Mouse (Mus musculus) testis, adult 2 months (tissue): ENCODE results near the gene Ints3. TPM values are rescaled to one million over a fixed set of nuclear protein-coding genes. Genes with fewer than 3 reads are reported as not detected.

ENCODE experiments used
- H3K27ac ChIP-seq: fragments of 200-500 bp; 2 replicates; pipeline ENCODE4 v1.5.1; 2012; ENCODE audit warnings: low read depth, low read length; ENCODE audit not compliant: control insufficient read depth, insufficient read depth
- H3K27me3 ChIP-seq: fragments of 200-500 bp; 2 replicates; pipeline ENCODE4 v1.6.1; 2012; ENCODE audit warnings: mild to moderate bottlenecking, low read length, moderate library complexity; ENCODE audit not compliant: control insufficient read depth, insufficient read depth
- H3K36me3 ChIP-seq: fragments of 200-500 bp; 2 replicates; pipeline ENCODE4 v1.6.1; 2012; ENCODE audit warnings: mild to moderate bottlenecking, low read length; ENCODE audit not compliant: control insufficient read depth, insufficient read depth
- H3K4me1 ChIP-seq: fragments of 200-500 bp; 2 replicates; pipeline ENCODE4 v1.6.1; 2012; ENCODE audit warnings: low read length; ENCODE audit not compliant: control insufficient read depth, insufficient read depth
- H3K4me3 ChIP-seq: fragments of 200-500 bp; 2 replicates; pipeline ENCODE4 v1.5.1; 2012; ENCODE audit warnings: low read depth, mild to moderate bottlenecking, low read length, moderate library complexity, mixed read lengths; ENCODE audit not compliant: control insufficient read depth
- CTCF ChIP-seq: fragments of 200-500 bp; IDR thresholded peaks from 2 replicates; pipeline ENCODE4 v1.5.1; 2012; ENCODE audit warnings: low read depth, mild to moderate bottlenecking, inconsistent platforms, low read length, moderate library complexity; ENCODE audit not compliant: control insufficient read depth, insufficient read depth, insufficient replicate concordance
- POLR2A ChIP-seq: fragments of 200-500 bp; IDR thresholded peaks from 2 replicates; pipeline ENCODE4 v1.6.1; 2012; ENCODE audit warnings: low read depth, mild to moderate bottlenecking, inconsistent platforms, low read length, moderate library complexity; ENCODE audit not compliant: control insufficient read depth
- polyA plus RNA-seq: library from polyadenylated mRNA; depleted of rRNA; stranded (reverse); fragments of >200 nt; gene quantifications from 2 replicates; pipeline ENCODE4 v1.2.3, GENCODE M21; 2012

Gene Ints3
- polyA plus RNA-seq, 1 experiment = 19.1 TPM

DNA sequence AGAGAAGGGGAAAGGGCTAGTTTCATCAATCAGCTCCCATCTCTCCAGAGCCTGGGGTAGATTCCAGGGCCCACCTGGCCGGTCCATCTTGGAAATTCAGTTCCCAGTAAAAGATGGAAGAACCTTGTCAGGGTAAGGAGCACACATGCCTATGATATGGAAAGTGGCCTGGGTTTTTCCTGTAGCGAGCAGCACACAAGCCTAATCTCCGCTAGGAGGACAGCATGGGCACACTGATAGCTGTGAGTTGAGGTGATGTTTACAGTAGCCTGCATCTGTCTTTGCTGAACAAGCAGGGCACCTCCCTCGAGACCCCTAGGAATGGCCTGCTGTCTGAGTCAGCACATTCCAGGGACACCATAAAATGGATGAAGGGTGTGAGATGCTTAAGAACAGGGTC lies 28.8 kb downstream of the Ints3 start:
- no peaks in the 10 kb centered on the region for H3K4me1 ChIP-seq
- peaks cover 2% of the 10 kb centered on the region for H3K36me3 ChIP-seq
- no peak overlapping the region for H3K27ac ChIP-seq
- no peaks in the 10 kb centered on the region for H3K27me3 ChIP-seq
- no peak overlapping the region for H3K4me3 ChIP-seq
- TF ChIP-seq CTCF = no peak
- TF ChIP-seq POLR2A = no peak

DNA sequence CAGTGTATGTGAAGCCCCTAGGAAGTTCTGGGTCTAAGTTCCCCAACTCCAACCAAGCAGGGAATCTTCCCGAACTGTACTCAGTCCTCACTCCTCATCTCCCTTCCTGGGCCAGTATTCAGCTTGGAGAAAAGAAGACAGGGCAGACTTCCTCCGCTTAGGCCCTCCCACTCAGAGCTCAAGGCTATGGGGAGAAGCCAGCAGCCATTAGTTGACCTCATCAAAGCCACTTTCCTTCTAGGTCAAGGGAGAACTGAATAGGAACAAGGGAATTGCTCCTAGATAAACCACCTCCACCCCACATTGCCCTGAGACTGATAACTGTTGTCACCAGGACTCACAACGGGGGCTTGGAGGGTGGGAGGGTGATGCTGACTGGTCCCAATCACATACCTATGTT lies 29.3 kb downstream of the Ints3 start:
- peaks cover 2% of the 10 kb centered on the region for H3K36me3 ChIP-seq
- TF ChIP-seq CTCF (no peak), POLR2A (no peak)
- no peaks in the 10 kb centered on the region for H3K4me1 ChIP-seq
- no peak overlapping the region for H3K27ac ChIP-seq
- no peaks in the 10 kb centered on the region for H3K27me3 ChIP-seq
- H3K4me3 ChIP-seq = no peak overlapping the region

DNA sequence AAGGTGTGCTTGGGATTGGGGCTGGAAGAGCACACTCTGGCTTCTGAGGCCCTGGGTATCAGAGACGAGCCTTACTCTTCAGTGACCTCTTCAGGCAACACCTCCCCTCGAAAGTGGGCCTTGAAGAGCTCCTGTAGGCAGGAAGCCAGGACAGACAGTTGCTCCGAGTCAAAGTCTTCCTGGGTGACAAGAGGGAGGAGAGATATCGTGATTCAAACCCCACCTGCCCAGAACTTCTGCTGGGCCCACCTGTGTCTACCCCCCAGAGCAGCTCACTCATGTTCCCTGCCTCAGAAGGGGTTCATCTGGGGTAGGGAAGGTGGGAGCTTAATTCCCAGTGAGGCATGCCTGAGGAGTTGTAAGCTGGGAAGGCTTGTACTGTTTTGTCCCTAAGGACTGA lies 32.4 kb downstream of the Ints3 start:
- TF ChIP-seq CTCF (no peak), POLR2A (no peak)
- H3K4me3 ChIP-seq = no peak overlapping the region
- no peaks in the 10 kb centered on the region for H3K4me1 ChIP-seq
- H3K27me3 ChIP-seq = no peaks in the 10 kb centered on the region
- no peak overlapping the region for H3K27ac ChIP-seq
- peaks cover 2% of the 10 kb centered on the region for H3K36me3 ChIP-seq

DNA sequence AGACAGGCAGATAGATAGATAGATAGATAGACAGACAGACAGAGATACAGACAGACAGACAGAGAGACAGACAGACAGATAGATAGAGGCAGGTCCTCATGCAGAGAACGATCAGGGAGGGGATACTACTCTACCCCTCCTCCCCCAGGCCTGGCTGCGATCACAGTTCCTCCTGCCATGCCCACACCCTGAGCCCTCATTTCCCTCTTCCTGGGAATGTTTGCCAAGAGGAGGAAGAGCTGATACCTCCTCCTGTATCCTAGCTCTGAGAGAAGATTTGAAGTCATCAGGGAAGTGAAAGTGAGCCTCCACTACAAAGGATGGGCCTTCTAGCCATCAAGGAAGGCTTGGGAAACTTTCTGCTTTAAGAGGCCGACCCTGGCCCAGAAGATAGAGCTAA lies 37.8 kb downstream of the Ints3 start:
- Histone ChIP-seq H3K4me1 (no peaks in the 10 kb centered on the region), H3K27me3 (no peaks in the 10 kb centered on the region), H3K36me3 (no peaks in the 10 kb centered on the region; the same call in none of the 2 replicates), H3K27ac (no peak overlapping the region), H3K4me3 (no peak overlapping the region)
- TF ChIP-seq POLR2A (no peak), CTCF (no peak)

DNA sequence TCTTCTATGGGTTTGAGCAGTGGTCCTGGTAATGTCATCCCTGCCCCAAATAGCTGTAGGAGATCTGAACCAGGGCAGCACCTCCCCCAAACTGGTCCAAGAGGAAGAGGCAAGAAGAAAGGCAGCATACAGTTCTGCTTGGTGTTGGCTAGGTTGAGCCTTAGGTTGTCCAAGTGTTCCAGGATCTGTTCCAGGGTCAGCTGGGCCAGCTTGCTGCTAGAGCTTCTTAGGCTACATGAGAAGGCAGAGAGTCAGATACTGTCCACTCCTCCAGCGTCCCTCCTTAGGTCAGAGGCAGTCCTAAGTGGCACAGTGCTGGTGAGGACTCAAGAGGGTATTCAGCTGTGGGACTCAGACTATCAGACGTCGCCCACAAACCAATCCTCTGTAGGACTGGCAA lies 40.8 kb downstream of the Ints3 start:
- no peak overlapping the region for H3K27ac ChIP-seq
- H3K4me1 ChIP-seq = peaks cover 14% of the 10 kb centered on the region
- H3K36me3 ChIP-seq = no peaks in the 10 kb centered on the region; the same call in 1 of the 2 replicates
- TF ChIP-seq POLR2A (no peak), CTCF (no peak)
- no peak overlapping the region for H3K4me3 ChIP-seq
- H3K27me3 ChIP-seq = no peaks in the 10 kb centered on the region

DNA sequence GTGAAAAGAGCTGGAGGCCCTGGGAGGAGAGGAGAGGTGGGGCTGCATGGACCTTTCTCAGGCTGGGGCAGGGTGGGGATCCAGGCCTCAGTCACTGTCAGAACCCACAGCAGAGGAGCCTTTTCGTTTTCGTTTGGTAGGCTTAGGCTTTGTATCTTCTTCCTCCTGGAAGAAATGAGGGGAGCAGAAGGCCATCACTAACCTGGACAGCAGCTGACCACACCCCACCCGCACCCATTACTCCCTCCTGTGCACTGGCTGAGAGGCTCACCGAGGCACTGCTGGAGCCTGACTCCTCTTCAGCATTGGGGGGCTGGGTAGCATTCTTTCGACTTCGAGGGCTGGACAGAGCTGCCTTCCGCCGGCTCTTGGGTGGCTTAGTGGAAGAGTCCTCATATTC lies 41.5 kb downstream of the Ints3 start:
- Histone ChIP-seq H3K4me1 (peaks cover 19% of the 10 kb centered on the region), H3K36me3 (no peaks in the 10 kb centered on the region; the same call in 1 of the 2 replicates), H3K4me3 (no peak overlapping the region), H3K27ac (no peak overlapping the region), H3K27me3 (no peaks in the 10 kb centered on the region)
- TF ChIP-seq POLR2A = no peak
- TF ChIP-seq CTCF = no peak

DNA sequence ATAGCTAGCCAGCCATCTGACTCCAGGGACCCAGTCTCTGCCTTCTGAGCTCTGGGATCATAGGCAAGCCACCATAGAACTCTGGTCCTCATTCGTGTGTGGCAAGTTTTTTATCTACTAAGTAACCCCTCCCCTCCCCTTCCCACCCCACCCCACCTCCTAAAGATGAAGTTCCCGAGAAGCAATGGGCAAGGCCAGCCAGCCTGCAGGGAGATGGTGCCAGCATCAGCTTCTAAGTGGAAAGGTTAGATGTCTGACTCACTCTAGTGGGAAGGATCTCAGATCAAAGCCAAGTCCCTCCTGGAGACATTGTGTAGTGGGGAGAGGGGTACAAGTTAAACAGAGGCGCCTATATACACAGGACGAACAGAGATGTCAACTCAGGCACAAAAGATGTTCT lies 42.4 kb downstream of the Ints3 start:
- no peak overlapping the region for H3K4me3 ChIP-seq
- peaks cover 19% of the 10 kb centered on the region for H3K4me1 ChIP-seq
- no peaks in the 10 kb centered on the region for H3K27me3 ChIP-seq
- H3K36me3 ChIP-seq = no peaks in the 10 kb centered on the region
- no peak for TF ChIP-seq POLR2A
- no peak for TF ChIP-seq CTCF
- no peak overlapping the region for H3K27ac ChIP-seq
